Mouse (Mus musculus) cerebellum, adult 2 months (tissue): ENCODE measurements around the gene Cplx3. TPM values are rescaled to one million over a fixed set of nuclear protein-coding genes. Genes with fewer than 3 reads are reported as not detected.

ENCODE experiments used
- DNase-seq, 2 experiments: peaks; one replicate each; pipeline ENCODE4 v3.0.0; 2021
- H3K27ac ChIP-seq: fragments of 200-500 bp; 2 replicates; pipeline ENCODE4 v1.5.1; 2012; ENCODE audit warnings: low read length, control low read depth, inconsistent platforms; ENCODE audit not compliant: insufficient read depth
- H3K27me3 ChIP-seq: fragments of 200-500 bp; 2 replicates; pipeline ENCODE4 v1.6.1; 2012; ENCODE audit warnings: inconsistent platforms, mild to moderate bottlenecking, low read length, moderate library complexity; ENCODE audit not compliant: control insufficient read depth, insufficient read depth
- H3K4me1 ChIP-seq: fragments of 200-500 bp; 2 replicates; pipeline ENCODE4 v1.6.1; 2011; ENCODE audit warnings: low read length; ENCODE audit not compliant: control insufficient read depth, insufficient read depth
- H3K4me3 ChIP-seq: fragments of 200-500 bp; replicated peaks from 2 replicates; pipeline ENCODE3; 2011; ENCODE audit warnings: mild to moderate bottlenecking, low read depth, low read length, control low read depth; ENCODE audit not compliant: insufficient read depth
- CTCF ChIP-seq: fragments of 200-500 bp; IDR thresholded peaks from 2 replicates; pipeline ENCODE4 v1.5.1; 2011; ENCODE audit warnings: low read depth, mild to moderate bottlenecking, control low read depth, low read length, moderate library complexity, borderline replicate concordance; ENCODE audit not compliant: insufficient read depth
- POLR2A ChIP-seq: fragments of 200-500 bp; IDR thresholded peaks from 2 replicates; pipeline ENCODE4 v1.6.1; 2011; ENCODE audit warnings: low read length, control low read depth, borderline replicate concordance; ENCODE audit not compliant: insufficient read depth
- WGBS: fragments of 180-500 bp; shearing (Covaris S2); methylation state at CpG from one replicate; pipeline ENCODE4 v1.1.7; 2018; 5-methylcytosine and 5-hydroxymethylcytosine counted together
- polyA plus RNA-seq: library from polyadenylated mRNA; depleted of rRNA; stranded (reverse); fragments of >200 nt; gene quantifications from 2 replicates; pipeline ENCODE4 v1.2.3, GENCODE M21; 2012

The Cplx3 gene
- polyA plus RNA-seq, 1 experiment = 1.4 TPM

- no peak for TF ChIP-seq POLR2A
- no peak for TF ChIP-seq CTCF
- Histone ChIP-seq H3K27me3 (no peaks in the 10 kb centered on the region), H3K4me3 (no peak within 1 kb of the TSS), H3K27ac (no peak within 1 kb of the TSS), H3K4me1 (peaks cover 21% of the 10 kb centered on the region)
- 87% methylated on average over 5 of the region's 5 CpGs for WGBS
- no peak for DNase-seq
Measured at GRCm38 (mm10) chr9:57620674-57621073, 14.6 kb upstream of the Cplx3 start, which contains the start of gene Lman1l. TSS of gene Lman1l (minus strand) at chr9:57620774.

DNA sequence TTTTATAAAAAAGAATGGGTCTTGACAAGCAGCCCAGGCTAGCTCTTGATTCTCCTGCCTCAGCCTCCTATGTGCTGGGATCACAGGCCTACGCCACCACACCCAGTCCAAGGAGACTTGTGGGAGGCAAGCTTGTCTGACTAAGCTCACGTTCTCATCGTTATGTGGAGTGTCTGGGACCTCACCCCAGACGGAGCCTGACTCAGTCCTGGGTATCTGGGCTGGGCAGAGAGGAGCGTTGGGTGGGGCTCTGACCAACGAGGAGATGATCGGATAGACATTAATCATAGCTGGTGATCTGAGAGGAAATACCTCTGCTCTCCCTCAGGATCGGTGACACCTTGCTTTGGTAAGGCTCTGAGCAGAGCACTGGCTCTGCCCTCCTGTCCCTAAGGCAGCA, 12.8 kb upstream of the Cplx3 start:
- WGBS = 83% methylated on average over 8 of the region's 8 CpGs
- Histone ChIP-seq H3K4me1 (0 out of 2 replicates have a peak, but pooled peaks cover 5% of the 10 kb centered on the region), H3K27me3 (no peaks in the 10 kb centered on the region), H3K4me3 (no peak overlapping the region), H3K27ac (no peak overlapping the region)
- no peak for DNase-seq
- TF ChIP-seq CTCF (no peak), POLR2A (no peak)

DNA sequence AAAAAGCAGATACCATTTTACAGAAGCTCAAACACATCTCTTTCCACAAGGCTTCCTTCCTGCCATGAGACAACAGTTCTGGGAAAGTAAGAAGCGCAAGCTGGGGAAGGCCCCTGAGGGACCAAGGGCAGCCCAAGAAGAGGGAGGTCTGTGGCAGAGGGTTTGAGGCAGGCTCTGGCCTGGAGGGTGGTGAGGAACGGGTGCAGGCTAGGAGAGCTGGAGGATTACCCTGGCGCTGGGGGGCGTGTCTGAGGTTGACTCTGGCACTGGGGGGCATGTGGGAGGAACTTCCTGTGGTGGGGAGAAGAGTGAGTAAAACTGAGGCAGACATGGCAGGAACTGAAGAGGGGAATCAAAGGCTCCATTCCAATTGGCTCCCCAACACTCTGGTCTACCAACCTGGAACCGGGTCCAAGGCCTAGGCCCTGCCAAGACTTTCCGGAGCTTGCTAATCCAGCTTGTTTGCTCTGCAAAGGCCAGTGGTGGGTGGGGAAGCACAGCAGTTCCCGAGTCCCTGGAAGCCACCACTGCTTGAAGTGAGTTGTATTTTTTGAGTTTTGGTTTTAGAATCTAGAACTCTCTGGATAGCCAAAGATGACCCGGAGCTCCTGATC, 11.6 kb upstream of the Cplx3 start:
- H3K27ac ChIP-seq = no peak overlapping the region
- no peak for DNase-seq
- H3K27me3 ChIP-seq = no peaks in the 10 kb centered on the region
- 58% methylated on average over 8 of the region's 8 CpGs for WGBS
- H3K4me1 ChIP-seq = no peaks in the 10 kb centered on the region
- no peak overlapping the region for H3K4me3 ChIP-seq
- TF ChIP-seq CTCF = no peak
- no peak for TF ChIP-seq POLR2A

DNA sequence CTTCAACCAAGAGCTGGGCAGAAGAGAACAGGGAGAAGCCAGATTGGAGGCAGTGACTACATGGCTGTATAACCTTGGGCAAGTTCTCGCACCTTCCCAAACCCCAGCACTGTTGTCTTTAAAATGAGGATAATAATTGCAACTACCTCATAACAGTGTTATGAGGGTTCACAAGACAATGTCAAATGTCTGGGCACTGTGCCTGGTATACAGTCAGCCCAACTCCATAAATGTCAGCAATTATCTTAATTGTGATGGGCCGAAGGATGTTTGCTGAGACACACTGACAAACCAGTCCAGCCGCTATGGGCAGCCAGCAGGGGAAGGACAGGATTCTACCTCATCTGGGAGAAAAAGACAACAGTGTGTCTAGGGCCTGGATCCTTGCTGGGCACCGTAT, 8.7 kb upstream of the Cplx3 start:
- H3K27ac ChIP-seq = no peak overlapping the region
- WGBS = 90% methylated on average over 4 of the region's 4 CpGs
- H3K4me1 ChIP-seq = peaks cover 13% of the 10 kb centered on the region
- no peak for TF ChIP-seq CTCF
- no peak for TF ChIP-seq POLR2A
- no peak overlapping the region for H3K4me3 ChIP-seq
- no peak for DNase-seq
- H3K27me3 ChIP-seq = no peaks in the 10 kb centered on the region

- peaks cover 13% of the 10 kb centered on the region for H3K4me1 ChIP-seq
- H3K27ac ChIP-seq = no peak overlapping the region
- peak in 1 of 2 experiments; percentile 27 for DNase-seq
- 54% methylated on average over 7 of the region's 7 CpGs for WGBS
- no peak overlapping the region for H3K4me3 ChIP-seq
- no peaks in the 10 kb centered on the region for H3K27me3 ChIP-seq
- TF ChIP-seq CTCF (no peak), POLR2A (no peak)
Measured at GRCm38 (mm10) chr9:57613975-57614374, 7.9 kb upstream of the Cplx3 start.

DNA sequence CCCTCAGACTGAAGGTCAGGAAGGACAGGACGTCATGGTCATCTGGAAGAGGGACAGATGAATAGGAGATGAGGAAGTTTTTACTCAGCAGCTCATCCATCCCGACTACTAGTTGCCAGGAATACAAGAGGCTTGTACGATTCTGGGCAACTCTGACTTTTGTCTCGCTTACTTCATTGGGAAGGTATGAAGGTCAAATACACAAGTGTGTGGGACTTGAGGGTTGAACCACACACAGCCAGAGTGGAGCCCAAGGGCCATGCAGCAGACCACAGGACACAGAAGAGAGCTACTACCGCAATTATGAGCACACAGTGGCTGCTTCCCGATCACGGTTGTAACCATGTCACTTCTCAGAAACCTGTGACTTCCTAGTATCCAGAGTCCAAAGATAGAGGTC, 6.5 kb upstream of the Cplx3 start:
- DNase-seq = no peak
- Histone ChIP-seq H3K27ac (no peak overlapping the region), H3K27me3 (no peaks in the 10 kb centered on the region), H3K4me1 (peaks cover 13% of the 10 kb centered on the region), H3K4me3 (no peak overlapping the region)
- no peak for TF ChIP-seq POLR2A
- TF ChIP-seq CTCF = no peak
- WGBS = 95% methylated on average over 7 of the region's 7 CpGs

GRCm38 (mm10) chr9:57610359-57610826, 4.3 kb upstream of the Cplx3 start:
- peaks cover 20% of the 10 kb centered on the region for H3K4me1 ChIP-seq
- TF ChIP-seq CTCF (no peak), POLR2A (no peak)
- WGBS = 17% methylated on average over 3 of the region's 3 CpGs
- H3K27me3 ChIP-seq = no peaks in the 10 kb centered on the region
- DNase-seq = peak; percentile 54 to 70
- H3K27ac ChIP-seq = peak overlapping the region; percentile 36; the same call in 1 of the 2 replicates
- no peak overlapping the region for H3K4me3 ChIP-seq

DNA sequence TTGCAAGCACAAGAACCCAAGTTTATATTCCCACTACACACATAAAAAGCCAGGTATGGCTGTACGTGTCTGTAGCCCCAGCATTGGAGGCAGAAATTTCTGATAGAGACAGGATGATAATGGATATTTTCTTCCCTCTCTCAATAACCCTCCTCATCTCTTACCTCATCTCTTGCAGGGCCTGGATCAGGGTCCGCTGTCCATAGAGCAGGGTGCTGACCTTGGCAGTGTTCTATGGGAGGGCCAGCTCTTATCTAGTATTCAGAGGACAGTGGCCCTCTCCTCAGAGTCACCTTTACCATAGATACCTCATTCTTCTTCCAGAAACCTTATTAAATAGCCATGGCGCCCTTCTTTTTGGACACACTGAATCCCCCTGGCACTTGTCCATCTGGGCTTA, 3.7 kb upstream of the Cplx3 start:
- no peak for TF ChIP-seq POLR2A
- TF ChIP-seq CTCF = no peak
- H3K27ac ChIP-seq = 0 out of 2 replicates have a peak overlapping the region, but pooled peaks have one; percentile 36
- H3K4me3 ChIP-seq = no peak overlapping the region
- H3K4me1 ChIP-seq = peaks cover 20% of the 10 kb centered on the region
- no peaks in the 10 kb centered on the region for H3K27me3 ChIP-seq
- DNase-seq = no peak
- 84% methylated on average over 3 of the region's 3 CpGs for WGBS

DNA sequence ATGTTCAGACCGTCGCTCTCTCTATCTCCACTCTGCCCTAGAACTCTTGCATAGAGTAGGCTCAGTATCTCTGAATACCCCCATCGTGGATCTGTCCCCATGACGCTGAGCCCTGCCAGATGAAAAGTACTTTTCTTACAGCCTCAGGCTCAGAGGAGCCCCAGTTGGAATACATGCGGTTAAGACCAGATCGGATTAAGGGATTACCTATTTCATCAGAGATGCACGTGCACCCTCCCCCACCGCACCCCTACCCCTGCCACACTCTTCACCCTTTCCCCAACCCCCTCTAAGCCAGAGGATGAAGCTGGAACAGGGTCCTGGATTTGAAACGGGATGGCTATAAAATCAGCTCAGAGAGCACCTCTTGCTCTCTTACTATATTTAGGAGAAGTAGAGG, 578 bp downstream of the Cplx3 start:
- Histone ChIP-seq H3K27me3 (no peaks in the 10 kb centered on the region), H3K27ac (no peak overlapping the region), H3K4me3 (no peak overlapping the region), H3K4me1 (peaks cover 14% of the 10 kb centered on the region)
- TF ChIP-seq CTCF = no peak
- TF ChIP-seq POLR2A = no peak
- 34% methylated on average over 9 of the region's 9 CpGs for WGBS
- DNase-seq = no peak
